Mouse (Mus musculus) kidney, adult 2 months (tissue): ENCODE results near the gene Metrn.

Experiments
- CTCF ChIP-seq: fragments of 200-500 bp; conservative IDR thresholded peaks from 2 replicates; pipeline ENCODE4 v1.5.1; 2011; ENCODE audit warnings: low read depth, mild to moderate bottlenecking, control low read depth, low read length, moderate library complexity, mixed read lengths; ENCODE audit not compliant: insufficient read depth, insufficient read length
- POLR2A ChIP-seq: fragments of 200-500 bp; IDR thresholded peaks from one replicate; pipeline ENCODE4 v1.6.1; 2011; ENCODE audit warnings: low read depth, low read length, control low read depth

- TF ChIP-seq POLR2A (no peak), CTCF (no peak)
Measured at GRCm38 (mm10) chr17:25833961-25834594, 37.1 kb upstream of the Metrn start.
